Mouse (Mus musculus) lung, postnatal 0 days (tissue): Measurements from ENCODE around the gene Pdlim7. TPM values are rescaled to one million over a fixed set of nuclear protein-coding genes. Genes with fewer than 3 reads are reported as not detected.
A peak's percentile ranks its signal among the peaks of the same experiment; 100 is the strongest.

Source experiments
- ATAC-seq: fragments of 200-750 bp; cut with Nextera tagmentation; 2 replicates; pipeline ENCODE4 v1.8.0; 2017; ENCODE audit warnings: moderate library complexity
- DNase-seq: peaks from one replicate; pipeline ENCODE4 v3.0.0-alpha.2; 2016; ENCODE audit warnings: low spot score
- H3K27ac ChIP-seq: fragments of 300-500 bp; sonication (generic); 2 replicates; pipeline ENCODE4 v1.5.1; 2014; ENCODE audit warnings: antibody characterized with exemption, mild to moderate bottlenecking, low read length, mixed read lengths
- H3K27me3 ChIP-seq: fragments of 300-500 bp; sonication (generic); replicated peaks from 2 replicates; pipeline ENCODE4 v1.6.1; 2014; ENCODE audit warnings: low read length, mixed read lengths; ENCODE audit not compliant: insufficient read depth
- H3K36me3 ChIP-seq: fragments of 300-500 bp; sonication (generic); 2 replicates; pipeline ENCODE4 v1.6.1; 2014; ENCODE audit warnings: low read length, mixed read lengths; ENCODE audit not compliant: insufficient read depth
- H3K4me1 ChIP-seq: fragments of 300-500 bp; sonication (generic); 2 replicates; pipeline ENCODE4 v1.6.1; 2014; ENCODE audit warnings: antibody characterized with exemption, low read depth, low read length, mixed read lengths; ENCODE audit not compliant: insufficient read depth
- H3K4me2 ChIP-seq: fragments of 300-500 bp; sonication (generic); replicated peaks from 2 replicates; pipeline ENCODE4 v1.6.1; 2014; ENCODE audit warnings: low read depth, mild to moderate bottlenecking, low read length, moderate library complexity, mixed read lengths
- H3K4me3 ChIP-seq: fragments of 300-500 bp; sonication (generic); 2 replicates; pipeline ENCODE4 v1.5.1; 2014; ENCODE audit warnings: low read depth, low read length
- H3K9ac ChIP-seq: fragments of 300-500 bp; sonication (generic); replicated peaks from 2 replicates; pipeline ENCODE4 v1.6.1; 2014; ENCODE audit warnings: low read depth, mild to moderate bottlenecking
- H3K9me3 ChIP-seq: fragments of 300-500 bp; sonication (generic); 2 replicates; pipeline ENCODE4 v1.6.1; 2016; ENCODE audit warnings: low read length, mixed read lengths
- CTCF ChIP-seq: IDR thresholded peaks from 2 replicates; pipeline ENCODE4 v1.5.1; 2016; ENCODE audit warnings: antibody characterized with exemption, mild to moderate bottlenecking
- EP300 ChIP-seq: IDR thresholded peaks from 2 replicates; pipeline ENCODE4 v1.6.1; 2016; ENCODE audit warnings: antibody characterized with exemption, mild to moderate bottlenecking, control low read depth
- WGBS: fragments of 180-500 bp; shearing (Covaris S2); extraction: QIAGEN DNeasy Blood & Tissue Kit; methylation state at CpG from one replicate; pipeline ENCODE4 v1.1.7; 2014; 5-methylcytosine and 5-hydroxymethylcytosine counted together
- polyA plus RNA-seq: library from polyadenylated mRNA; unstranded; fragments of >200 nt; fragmentation: Nextera tagmentation; extraction: Ambion mirVana; gene quantifications from 2 replicates; pipeline ENCODE4 v1.2.1, GENCODE M21; 2015

Gene Pdlim7
- polyA plus RNA-seq, 1 experiment from 2014 or later = 111 TPM

DNA sequence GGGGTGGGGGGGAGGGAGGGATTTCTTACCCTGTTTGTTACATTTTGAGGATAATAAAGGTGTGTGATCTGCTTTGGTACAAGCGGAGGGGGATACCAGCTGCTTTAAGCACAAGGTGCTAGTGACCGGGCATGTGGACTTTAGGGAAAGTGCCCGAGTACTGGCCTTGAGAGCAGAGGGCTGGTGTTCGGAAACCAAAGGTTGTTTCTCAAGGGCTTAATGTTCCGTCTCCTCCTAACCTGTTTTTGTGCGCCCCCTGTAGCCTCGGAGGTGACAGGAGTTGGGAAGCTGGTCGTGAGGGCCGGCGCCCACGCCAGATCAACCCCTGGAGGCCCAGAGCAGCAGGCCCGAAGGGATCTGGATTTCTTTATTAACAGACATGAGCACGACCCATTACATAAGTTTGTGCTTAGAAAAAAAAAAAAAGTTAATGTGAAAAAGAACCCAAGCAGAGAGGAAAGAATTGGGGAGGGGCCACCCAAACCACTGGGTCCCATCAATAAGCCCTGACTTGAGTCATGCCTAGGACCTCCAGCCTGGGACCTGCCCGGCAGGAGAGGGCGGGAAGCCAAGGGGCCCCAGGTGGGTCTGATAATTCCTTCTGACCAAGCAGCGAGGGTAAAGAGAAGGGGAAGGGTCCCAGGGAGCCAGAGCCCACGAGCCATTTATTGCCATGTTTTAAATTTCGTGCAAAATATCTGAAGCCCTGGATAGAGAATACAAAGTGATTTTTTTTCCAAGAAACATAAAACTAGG lies 40.2 kb downstream of the Pdlim7 start:
- TF ChIP-seq CTCF (peak; percentile 26; the same call in 1 of the 2 replicates), EP300 (no peak)
- no peak for DNase-seq
- no peak overlapping the region for H3K27ac ChIP-seq

GRCm38 (mm10) chr13:55472132-55473022 lies 41.1 kb downstream of the Pdlim7 start:
- Histone ChIP-seq H3K27me3 (peaks cover 7% of the 10 kb centered on the region; the same call in 1 of the 2 replicates), H3K9me3 (no peaks in the 10 kb centered on the region), H3K4me3 (peak overlapping the region; percentile 56), H3K27ac (no peak overlapping the region; the same call in 1 of the 2 replicates), H3K9ac (peak overlapping the region; percentile 34; the same call in 1 of the 2 replicates), H3K4me2 (peak overlapping the region; percentile 99), H3K36me3 (no peaks in the 10 kb centered on the region), H3K4me1 (peaks cover 14% of the 10 kb centered on the region; the same call in 1 of the 2 replicates)
- ATAC-seq = peak; percentile 42
- TF ChIP-seq EP300 (no peak), CTCF (peak; percentile 51)
- WGBS = 1% methylated on average over 63 of the region's 103 CpGs
- peak; percentile 50 for DNase-seq

More for the DNA sequence above, 40.2 kb downstream of the Pdlim7 start:
- 43% methylated on average over 18 of the region's 18 CpGs for WGBS
- no peaks in the 10 kb centered on the region for H3K9me3 ChIP-seq
- H3K4me3 ChIP-seq = peak overlapping the region; percentile 56
- H3K9ac ChIP-seq = no peak overlapping the region
- no peak for ATAC-seq
- no peaks in the 10 kb centered on the region for H3K36me3 ChIP-seq
- peak overlapping the region; percentile 99 for H3K4me2 ChIP-seq
- peaks cover 14% of the 10 kb centered on the region; the same call in 1 of the 2 replicates for H3K4me1 ChIP-seq
- H3K27me3 ChIP-seq = peaks cover 7% of the 10 kb centered on the region; the same call in 1 of the 2 replicates

- Histone ChIP-seq H3K4me3 (peak overlapping the region; percentile 56), H3K36me3 (no peaks in the 10 kb centered on the region), H3K27ac (no peak overlapping the region; the same call in 1 of the 2 replicates), H3K4me2 (peak overlapping the region; percentile 99), H3K4me1 (peaks cover 14% of the 10 kb centered on the region; the same call in 1 of the 2 replicates), H3K9me3 (no peaks in the 10 kb centered on the region), H3K9ac (peak overlapping the region; percentile 34; the same call in 1 of the 2 replicates), H3K27me3 (peaks cover 7% of the 10 kb centered on the region; the same call in 1 of the 2 replicates)
- peak; percentile 6; the same call in 1 of the 2 replicates for ATAC-seq
- no peak for DNase-seq
- TF ChIP-seq EP300 (no peak), CTCF (no peak)
- 2% methylated on average over 30 of the region's 31 CpGs for whole genome bisulfite sequencing
Observed at GRCm38 (mm10) chr13:55471819-55472131, 41.7 kb downstream of the Pdlim7 start.

DNA sequence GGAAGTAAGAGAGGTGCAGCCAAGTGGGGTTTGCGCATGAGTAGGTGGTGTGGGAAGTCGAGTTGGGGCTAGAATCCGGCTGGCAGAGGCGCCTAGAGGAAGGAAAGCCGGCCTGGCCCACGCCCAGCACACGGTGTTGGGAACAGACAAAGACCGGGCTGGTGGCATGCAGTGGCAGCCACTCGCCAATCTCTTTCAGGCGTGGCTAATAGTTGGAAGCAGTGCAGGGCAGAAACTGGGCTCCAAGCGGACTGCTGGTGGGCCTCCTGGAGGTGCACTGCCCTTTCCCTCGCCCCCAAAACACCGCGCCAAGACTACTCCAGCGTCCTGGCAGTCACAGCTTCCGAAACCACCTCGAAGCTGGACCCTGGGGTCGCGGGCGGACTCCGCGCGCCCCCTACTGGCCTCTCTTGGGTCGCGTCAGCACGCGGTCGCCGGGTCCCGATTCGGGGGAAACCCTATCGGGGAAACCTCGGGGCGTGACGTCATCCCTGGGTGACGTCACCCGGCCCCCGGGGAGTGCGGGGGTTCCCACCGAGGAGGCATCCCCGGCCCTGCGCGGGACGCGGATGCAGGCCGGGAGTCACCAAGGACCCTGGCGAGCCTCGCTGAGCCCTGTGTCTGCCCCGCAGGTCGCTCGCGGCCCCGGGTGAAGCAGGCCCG lies 42.2 kb downstream of the Pdlim7 start:
- Histone ChIP-seq H3K4me1 (peaks cover 14% of the 10 kb centered on the region; the same call in 1 of the 2 replicates), H3K4me2 (peak overlapping the region; percentile 99), H3K9ac (peak overlapping the region; percentile 34; the same call in 1 of the 2 replicates), H3K4me3 (peak overlapping the region; percentile 56), H3K36me3 (no peaks in the 10 kb centered on the region), H3K9me3 (no peaks in the 10 kb centered on the region), H3K27ac (no peak overlapping the region; the same call in 1 of the 2 replicates), H3K27me3 (peaks cover 7% of the 10 kb centered on the region; the same call in 1 of the 2 replicates)
- DNase-seq (peak; percentile 79), ATAC-seq (peak; percentile 77)
- TF ChIP-seq EP300 (no peak), CTCF (peak; percentile 90)
- 2% methylated on average over 52 of the region's 54 CpGs for WGBS

- peaks cover 14% of the 10 kb centered on the region; the same call in 1 of the 2 replicates for H3K4me1 ChIP-seq
- no peak for TF ChIP-seq EP300
- no peak for TF ChIP-seq CTCF
- no peak overlapping the region for H3K9ac ChIP-seq
- ATAC-seq (no peak), DNase-seq (no peak)
- WGBS = 77% methylated on average over 9 of the region's 9 CpGs
- H3K4me2 ChIP-seq = no peak overlapping the region
- H3K27me3 ChIP-seq = peaks cover 7% of the 10 kb centered on the region; the same call in 1 of the 2 replicates
- no peak overlapping the region for H3K4me3 ChIP-seq
- H3K27ac ChIP-seq = no peak overlapping the region
- no peaks in the 10 kb centered on the region for H3K9me3 ChIP-seq
- no peaks in the 10 kb centered on the region for H3K36me3 ChIP-seq
Observed at GRCm38 (mm10) chr13:55470372-55470771, 43.1 kb downstream of the Pdlim7 start.
